Mouse (Mus musculus) spleen, embryonic (tissue): ENCODE data around the gene Smim6.

Source experiments
- CTCF ChIA-PET: fragments of 350-600 bp; sonication (Branson Sonifier 250); formaldehyde crosslinking; loops from one replicate; lab custom pipeline; 2022; lab: Charles Lee

Smim6 gene

DNA sequence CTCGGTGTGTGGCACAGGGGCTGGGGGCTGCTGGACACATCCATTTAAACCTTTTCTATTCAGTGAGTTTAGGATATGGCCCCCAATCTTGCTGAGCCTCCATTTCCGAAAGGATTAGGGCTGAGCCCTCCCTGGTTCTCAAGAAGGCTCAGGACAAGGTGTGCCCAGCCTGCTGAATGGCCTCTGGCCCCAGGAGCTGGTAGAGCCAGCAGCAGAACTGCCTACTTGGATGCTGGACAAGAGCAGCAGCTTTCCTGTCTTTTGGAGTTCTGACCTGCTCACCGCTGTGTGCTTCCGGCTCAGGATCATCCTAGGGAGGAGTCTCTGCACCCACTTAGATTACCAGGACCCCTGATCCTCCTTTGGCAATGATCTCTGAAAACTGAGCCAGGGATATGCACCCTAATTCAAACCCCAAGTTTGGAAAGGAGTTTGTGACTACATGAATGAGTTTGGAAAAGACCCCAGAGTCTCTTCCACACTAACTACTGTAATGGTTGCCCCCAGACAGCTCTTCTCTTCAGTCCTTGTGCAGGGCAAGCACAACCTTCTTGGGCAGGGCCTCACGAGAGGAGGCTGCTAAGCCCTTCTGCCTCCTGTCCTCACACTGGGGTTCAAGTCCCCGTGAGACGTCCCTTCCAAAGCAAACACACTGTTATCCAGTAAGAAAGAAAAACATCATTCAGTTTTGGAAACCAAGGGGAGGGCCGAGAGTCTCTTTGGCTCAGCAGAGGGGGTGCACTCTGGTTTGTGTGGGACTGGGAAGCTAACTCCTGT lies 11.1 kb upstream of the Smim6 start:
- CTCF ChIA-PET: no interaction called here

DNA sequence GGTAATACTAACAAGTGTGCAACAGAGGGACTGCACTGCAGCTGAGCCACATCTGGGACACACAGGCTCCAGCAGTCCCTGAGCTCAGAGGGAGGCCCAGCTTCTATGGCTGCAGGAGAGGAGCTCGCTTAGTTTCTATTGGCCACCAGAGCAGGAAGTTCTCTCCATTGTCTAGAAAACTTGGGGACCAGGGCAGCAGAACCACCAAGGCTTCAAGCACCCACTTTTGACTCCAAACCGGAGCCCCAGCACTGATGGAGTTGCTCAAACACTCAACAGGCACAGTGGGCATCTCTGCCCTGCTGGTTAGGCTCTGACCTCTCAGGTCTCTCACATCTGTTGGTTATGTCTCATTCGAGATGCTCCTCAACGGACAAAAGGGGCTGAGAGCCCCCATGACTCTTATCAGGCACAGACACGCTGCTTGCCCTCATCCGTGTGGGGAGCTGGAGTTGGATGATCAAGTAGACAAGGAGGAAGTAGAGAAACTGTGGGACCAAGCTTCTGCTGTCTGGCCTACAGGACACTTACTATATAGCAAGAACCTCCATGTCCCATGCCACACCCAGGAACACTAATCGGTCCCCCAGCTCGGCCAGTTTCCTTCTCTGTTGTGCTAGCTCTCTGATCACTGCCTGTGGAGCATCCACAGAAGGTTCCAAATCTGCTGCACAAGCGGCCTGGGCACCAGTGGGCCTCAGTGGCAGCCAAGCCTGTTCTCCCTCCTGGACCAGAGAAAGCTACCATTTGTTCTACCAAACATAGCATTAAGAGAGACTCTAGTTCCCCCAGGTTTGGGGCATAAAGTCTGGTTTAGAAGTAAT lies 10.3 kb upstream of the Smim6 start:
- CTCF ChIA-PET: no interaction called here

- CTCF ChIA-PET: no interaction called here
Measured at GRCm38 (mm10) chr11:115902177-115902576, 9.6 kb upstream of the Smim6 start.

GRCm38 (mm10) chr11:115902831-115903230 lies 9.0 kb upstream of the Smim6 start:
- CTCF ChIA-PET: no interaction called here

DNA sequence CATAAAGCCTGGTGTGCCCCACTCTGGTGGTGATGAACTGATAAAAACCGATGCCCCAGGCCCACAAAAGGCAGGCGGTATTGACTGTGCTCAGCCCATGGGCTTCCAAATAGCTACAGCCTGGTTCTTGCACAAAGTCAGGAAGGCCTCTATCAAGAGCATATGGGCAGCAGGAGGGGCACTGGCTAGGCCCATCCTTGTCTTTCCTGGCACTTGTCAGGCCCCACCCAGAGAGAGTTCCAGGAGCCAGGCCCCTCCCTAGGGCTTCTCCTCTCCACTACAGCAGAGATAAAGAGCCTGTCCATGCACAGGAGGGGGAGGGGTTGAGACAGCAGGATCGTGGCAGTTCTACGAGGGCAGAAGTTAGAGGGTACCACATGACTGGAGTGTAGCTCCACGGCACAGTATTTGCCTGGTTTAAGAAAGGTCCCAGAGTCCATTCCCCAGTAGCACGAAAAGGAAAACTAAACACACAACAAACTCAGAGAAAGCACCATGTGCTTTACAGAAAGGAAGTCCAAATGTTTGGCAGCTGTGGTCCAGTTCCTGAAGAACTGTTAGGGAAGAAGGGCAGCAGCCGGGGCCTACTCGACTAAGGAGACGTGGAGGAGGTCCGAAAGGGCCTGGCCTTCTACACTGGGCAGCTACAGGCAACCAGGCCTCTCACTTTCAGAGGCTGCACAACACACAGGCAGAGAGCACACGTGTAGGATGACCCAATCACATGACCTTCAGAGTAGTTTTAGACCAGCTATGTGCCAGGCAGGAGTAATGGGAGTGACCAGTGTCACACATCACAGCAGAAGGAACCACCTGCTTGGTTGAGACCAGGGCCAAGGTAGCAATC lies 8.2 kb upstream of the Smim6 start:
- CTCF ChIA-PET: interaction anchor here (0.5 kb wide), 1 partner anchor 74 kb away, joined by 7 read pairs; no protein-coding TSS in a partner anchor

DNA sequence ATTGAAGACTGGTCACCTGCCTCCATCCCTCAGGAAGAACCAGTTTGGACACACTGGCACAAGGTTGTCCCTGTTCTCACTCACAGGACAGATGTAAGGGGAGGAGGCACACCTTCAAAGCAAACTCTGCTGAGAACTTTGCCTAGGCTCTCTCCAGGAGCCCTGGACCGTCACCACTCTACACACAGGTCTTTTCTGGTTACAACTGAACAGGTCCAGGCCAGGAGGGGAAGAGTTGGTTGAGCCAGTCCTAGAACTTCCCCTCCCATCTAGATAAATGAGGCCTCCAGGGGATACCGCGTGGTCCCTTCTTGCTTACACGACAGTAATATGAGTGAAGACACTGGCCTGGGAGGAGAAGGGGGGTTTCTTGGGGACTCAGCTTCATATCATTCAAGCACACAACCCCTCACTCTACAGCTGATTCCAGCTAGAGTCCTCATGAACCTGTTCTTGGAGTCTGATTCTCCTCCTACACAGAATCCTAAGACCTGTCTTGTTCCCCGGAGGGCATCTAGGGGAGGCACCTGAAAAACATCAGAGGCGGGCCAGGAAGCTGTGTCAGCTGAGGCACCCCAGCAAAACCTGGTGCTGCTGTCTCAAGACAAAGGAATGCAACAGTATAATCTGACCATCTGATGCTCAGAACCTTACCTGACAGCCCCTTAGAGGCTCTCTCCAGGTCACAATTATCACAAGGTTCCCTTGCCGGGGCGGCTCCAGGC lies 7.4 kb upstream of the Smim6 start:
- CTCF ChIA-PET: interaction anchor here (0.5 kb wide), 1 partner anchor 75 kb away, joined by 7 read pairs; no protein-coding TSS in a partner anchor

DNA sequence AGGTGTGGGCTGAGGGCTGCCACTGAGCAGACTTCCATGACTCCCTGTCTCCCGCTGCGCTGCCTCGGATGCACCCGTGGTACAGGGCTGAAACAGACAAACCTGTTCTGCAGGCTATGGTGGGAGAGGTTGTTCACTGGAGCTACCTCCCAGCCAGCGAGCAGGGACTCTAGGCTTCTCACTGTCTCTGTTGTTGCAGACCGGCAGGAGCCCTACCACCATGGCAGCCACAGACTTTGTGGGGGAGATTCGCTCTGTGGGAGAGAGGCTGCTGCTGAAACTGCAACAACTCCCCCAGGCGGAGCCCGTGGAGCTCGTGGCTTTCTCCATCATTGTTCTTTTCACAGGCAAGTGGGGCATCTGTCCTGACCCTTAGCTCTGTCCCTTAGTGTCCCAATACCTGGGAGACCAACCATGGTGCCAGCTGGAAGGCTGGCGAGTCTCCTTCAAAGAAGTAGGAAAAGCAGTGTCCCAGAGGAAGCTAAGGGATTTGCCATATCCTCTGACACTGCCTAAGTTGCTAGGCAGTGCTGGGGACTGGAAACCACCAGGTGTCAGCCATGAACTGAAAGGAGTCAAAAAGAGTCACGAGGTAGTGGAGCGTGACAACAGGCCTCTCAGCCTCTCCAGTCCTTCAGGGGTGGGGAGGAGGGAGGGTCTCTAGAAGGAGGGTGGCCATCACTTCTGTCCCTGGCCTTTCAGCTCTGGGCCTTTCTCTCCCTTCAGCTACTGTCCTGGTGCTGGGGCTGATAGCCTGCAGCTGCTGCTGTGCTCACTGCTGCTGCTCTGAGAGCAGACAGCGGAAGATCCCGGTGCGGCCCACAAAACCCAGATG lies 6.6 kb upstream of the Smim6 start:
- CTCF ChIA-PET: interaction anchor here (1.3 kb wide), 1 partner anchor 23 kb away, joined by 3 read pairs; no protein-coding TSS in a partner anchor

DNA sequence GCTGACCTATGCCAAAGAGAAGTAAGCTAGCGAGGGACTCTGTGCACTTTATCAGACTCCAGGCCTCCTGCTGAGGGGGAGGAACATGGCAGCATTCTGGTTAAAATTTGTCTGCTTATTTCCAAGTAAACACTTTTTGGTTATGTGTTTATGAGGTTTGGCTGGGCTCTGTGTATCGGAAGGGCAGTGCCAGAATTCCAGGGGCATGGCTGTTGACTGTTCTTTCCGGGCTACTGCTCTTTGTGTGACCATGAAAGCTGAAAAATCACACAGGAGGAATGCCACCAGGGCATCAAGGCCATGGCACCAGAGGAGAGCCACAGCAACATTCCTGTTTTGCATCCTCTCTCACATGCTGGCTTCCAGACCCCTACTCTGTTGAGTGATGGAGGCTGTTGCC lies 5.7 kb upstream of the Smim6 start:
- CTCF ChIA-PET: interaction anchor here (1.3 kb wide), 1 partner anchor 24 kb away, joined by 3 read pairs; no protein-coding TSS in a partner anchor

- CTCF ChIA-PET: interaction anchor here (0.6 to 1.3 kb wide), 2 partner anchors 25 to 29 kb away, joined by 3 to 6 read pairs; no protein-coding TSS in a partner anchor
Measured at GRCm38 (mm10) chr11:115906521-115906920, 5.3 kb upstream of the Smim6 start.

DNA sequence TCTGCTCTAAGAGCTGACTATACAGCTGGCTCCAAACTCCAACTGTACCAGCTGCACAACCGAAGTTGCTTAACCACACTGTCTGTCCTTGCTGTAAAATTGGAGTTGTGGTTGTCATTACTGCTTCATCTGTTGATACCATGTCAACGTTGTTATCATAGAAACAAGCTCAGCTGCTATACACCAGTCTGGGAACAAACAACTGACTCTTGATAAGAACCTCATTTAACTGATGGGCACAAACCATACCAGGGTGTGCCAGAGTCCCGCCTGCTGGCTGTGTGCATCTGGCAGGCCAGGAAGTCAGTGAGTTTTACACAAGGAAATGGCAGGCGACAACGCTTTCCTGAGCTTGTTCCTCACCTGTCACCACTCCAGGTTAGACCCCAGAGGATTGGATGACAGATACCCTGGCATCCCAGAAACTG lies 669 bp upstream of the Smim6 start:
- CTCF ChIA-PET: interaction anchor here (0.6 kb wide), 1 partner anchor 15 kb away, joined by 3 read pairs; no protein-coding TSS in a partner anchor

GRCm38 (mm10) chr11:115916579-115916978 lies 4.8 kb downstream of the Smim6 start:
- CTCF ChIA-PET: no interaction called here

DNA sequence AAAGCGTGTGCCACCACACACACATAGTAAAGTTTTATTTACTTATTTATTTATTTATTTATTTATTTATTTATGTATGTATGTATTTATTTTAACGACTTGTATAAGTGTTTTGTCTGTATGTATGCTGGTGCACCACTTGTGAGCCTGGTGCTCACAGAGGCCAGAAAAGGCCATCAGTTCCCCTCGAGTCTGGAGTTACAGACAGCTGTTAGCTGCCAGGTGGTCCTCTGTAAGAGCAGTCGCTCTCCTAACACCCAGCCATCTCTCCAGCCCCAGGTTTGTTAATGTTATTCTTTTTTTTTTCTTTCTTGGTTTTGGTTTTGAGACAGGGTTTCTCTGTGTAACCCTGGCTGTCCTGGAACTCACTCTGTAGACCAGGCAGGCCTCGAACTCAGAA lies 6.8 kb downstream of the Smim6 start:
- CTCF ChIA-PET: no interaction called here

- CTCF ChIA-PET: interaction anchor here (0.5 kb wide), 1 partner anchor 93 kb away, joined by 5 read pairs; no protein-coding TSS in a partner anchor
Measured at GRCm38 (mm10) chr11:115919073-115919472, 7.3 kb downstream of the Smim6 start.

- CTCF ChIA-PET: no interaction called here
Measured at GRCm38 (mm10) chr11:115920110-115920818, 8.4 kb downstream of the Smim6 start.

- CTCF ChIA-PET: no interaction called here
Measured at GRCm38 (mm10) chr11:115921986-115922385, 10.2 kb downstream of the Smim6 start.

DNA sequence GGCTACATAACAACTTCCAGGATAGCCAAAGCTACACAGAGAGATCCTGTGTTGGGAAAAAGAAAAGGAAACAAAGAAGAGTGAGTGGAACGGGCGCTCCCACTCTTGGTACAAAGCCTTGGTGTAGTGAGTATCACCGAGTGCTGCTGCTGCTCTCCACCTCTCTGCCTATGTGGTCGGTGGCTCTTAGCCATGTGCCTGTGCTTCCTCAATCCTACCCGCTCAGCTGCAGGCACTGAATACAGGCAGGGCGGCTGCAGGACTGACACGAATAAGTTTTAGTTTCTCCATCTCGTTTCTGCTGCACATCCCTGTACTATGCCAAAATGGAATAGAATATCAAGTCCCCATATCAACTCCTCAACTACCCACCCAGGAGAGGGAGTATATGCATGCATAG lies 17.2 kb downstream of the Smim6 start:
- CTCF ChIA-PET: interaction anchor here (0.6 kb wide), 1 partner anchor 72 kb away, joined by 4 read pairs; no protein-coding TSS in a partner anchor

DNA sequence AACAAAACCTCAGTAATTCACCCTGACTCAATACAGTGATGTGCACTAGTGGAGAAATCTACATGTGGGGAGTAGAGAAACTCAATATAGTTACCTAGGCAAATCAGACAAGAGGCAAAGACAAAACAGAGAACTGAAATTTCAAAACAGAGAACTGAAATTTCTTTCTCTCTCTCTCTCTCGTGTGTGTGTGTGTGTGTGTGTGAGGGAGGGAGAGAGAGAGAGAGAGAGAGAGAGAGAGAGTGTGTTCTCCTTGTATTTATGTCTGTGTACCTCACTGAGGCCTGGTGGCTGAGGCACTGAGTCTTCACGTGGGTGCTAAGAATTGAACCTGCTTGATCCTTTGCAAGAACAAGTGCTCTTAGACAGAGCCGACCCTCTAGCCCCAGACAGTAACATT lies 18.0 kb downstream of the Smim6 start:
- CTCF ChIA-PET: interaction anchor here (0.6 to 0.8 kb wide), 2 partner anchors 80 to 1193 kb away, joined by 4 to 8 read pairs; no protein-coding TSS in a partner anchor

DNA sequence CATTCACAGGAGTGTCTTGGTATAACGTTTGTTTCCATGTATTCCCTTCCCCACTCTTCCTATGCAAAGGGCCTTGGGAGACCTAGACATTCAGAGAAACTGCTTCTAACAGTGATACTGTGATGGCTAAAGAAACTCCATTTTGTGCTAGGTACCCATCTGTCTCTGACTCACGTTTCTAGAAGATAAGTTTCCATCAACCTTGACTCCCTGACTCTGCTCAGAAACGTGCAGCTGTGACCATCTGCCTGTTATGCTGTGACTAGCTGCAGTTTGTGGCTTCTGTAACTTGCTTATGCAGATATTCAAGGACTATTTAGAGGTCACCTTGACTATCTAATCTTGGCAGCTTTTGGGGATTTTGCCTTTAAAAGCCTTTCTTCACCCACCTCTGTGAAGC lies 19.4 kb downstream of the Smim6 start:
- CTCF ChIA-PET: no interaction called here
